Mouse (Mus musculus) cortical plate, adult 2 months (tissue): ENCODE data around the gene Ccdc127. TPM values are rescaled to one million over a fixed set of nuclear protein-coding genes. Genes with fewer than 3 reads are reported as not detected.
A peak's percentile ranks its signal among the peaks of the same experiment; 100 is the strongest.

Source experiments
- H3K27ac ChIP-seq: fragments of 200-500 bp; 2 replicates; pipeline ENCODE4 v1.5.1; 2012; ENCODE audit warnings: low read length, control low read depth, inconsistent platforms; ENCODE audit not compliant: insufficient read depth
- H3K4me1 ChIP-seq: fragments of 200-500 bp; 2 replicates; pipeline ENCODE4 v1.6.1; 2011; ENCODE audit warnings: low read length; ENCODE audit not compliant: control insufficient read depth, insufficient read depth
- H3K4me3 ChIP-seq: fragments of 200-500 bp; 2 replicates; pipeline ENCODE4 v1.5.1; 2011; ENCODE audit warnings: mild to moderate bottlenecking, low read length, control low read depth; ENCODE audit not compliant: insufficient read depth
- CTCF ChIP-seq: fragments of 200-500 bp; IDR thresholded peaks from 2 replicates; pipeline ENCODE4 v1.5.1; 2011; ENCODE audit warnings: mild to moderate bottlenecking, control low read depth, low read length; ENCODE audit not compliant: insufficient read depth; ENCODE audit errors: extremely low read depth
- POLR2A ChIP-seq: fragments of 200-500 bp; IDR thresholded peaks from 2 replicates; pipeline ENCODE4 v1.6.1; 2011; ENCODE audit warnings: mild to moderate bottlenecking, low read length, control low read depth; ENCODE audit not compliant: insufficient read depth; ENCODE audit errors: extremely low read depth
- polyA plus RNA-seq: library from polyadenylated mRNA; depleted of rRNA; stranded (reverse); fragments of >200 nt; gene quantifications from 2 replicates; pipeline ENCODE4 v1.2.3, GENCODE M21; 2012

Ccdc127 gene
- polyA plus RNA-seq, 1 experiment, result 34.5 TPM

GRCm38 (mm10) chr13:74317170-74317849 lies 32.8 kb upstream of the Ccdc127 start, which contains the start of gene Pdcd6:
Pdcd6 (minus strand) TSS chr13:74317580.
- TF ChIP-seq POLR2A, result peak; percentile 91
- no peak for TF ChIP-seq CTCF
- H3K4me3 ChIP-seq, result peak within 1 kb of the TSS; percentile 82
- 0 out of 2 replicates have a peak within 1 kb of the TSS, but pooled peaks have one; percentile 5 for H3K27ac ChIP-seq
- no peaks in the 10 kb centered on the region for H3K4me1 ChIP-seq

GRCm38 (mm10) chr13:74329321-74329720 lies 20.8 kb upstream of the Ccdc127 start:
- H3K4me1 ChIP-seq, result no peaks in the 10 kb centered on the region
- TF ChIP-seq CTCF (no peak), POLR2A (no peak)

GRCm38 (mm10) chr13:74341036-74341435 lies 9.1 kb upstream of the Ccdc127 start:
- no peak overlapping the region for H3K27ac ChIP-seq
- H3K4me1 ChIP-seq, result no peaks in the 10 kb centered on the region
- no peak for TF ChIP-seq POLR2A
- TF ChIP-seq CTCF, result peak; percentile 39; the same call in 1 of the 2 replicates
- no peak overlapping the region for H3K4me3 ChIP-seq

More at GRCm38 (mm10) chr13:74329321-74329720, 20.8 kb upstream of the Ccdc127 start:
- H3K4me3 ChIP-seq, result no peak overlapping the region
- no peak overlapping the region for H3K27ac ChIP-seq

- Histone ChIP-seq H3K4me1 (peaks cover 1% of the 10 kb centered on the region; the same call in 1 of the 2 replicates), H3K4me3 (peak overlapping the region; percentile 77), H3K27ac (no peak overlapping the region)
- TF ChIP-seq POLR2A (no peak), CTCF (no peak)
Observed at GRCm38 (mm10) chr13:74350435-74350906, 362 bp downstream of the Ccdc127 start.

GRCm38 (mm10) chr13:74356491-74356890 lies 6.4 kb downstream of the Ccdc127 start:
- TF ChIP-seq POLR2A (no peak), CTCF (no peak)
- Histone ChIP-seq H3K27ac (no peak overlapping the region), H3K4me3 (no peak overlapping the region), H3K4me1 (0 out of 2 replicates have a peak, but pooled peaks cover 1% of the 10 kb centered on the region)

GRCm38 (mm10) chr13:74362218-74362617 lies 12.1 kb downstream of the Ccdc127 start:
- H3K4me1 ChIP-seq, result no peaks in the 10 kb centered on the region
- H3K27ac ChIP-seq, result no peak overlapping the region
- H3K4me3 ChIP-seq, result no peak overlapping the region
- no peak for TF ChIP-seq CTCF
- no peak for TF ChIP-seq POLR2A

- Histone ChIP-seq H3K27ac (no peak overlapping the region), H3K4me1 (no peaks in the 10 kb centered on the region), H3K4me3 (no peak overlapping the region)
- TF ChIP-seq CTCF, result no peak
- TF ChIP-seq POLR2A, result no peak
Observed at GRCm38 (mm10) chr13:74363176-74363858, 13.2 kb downstream of the Ccdc127 start.

GRCm38 (mm10) chr13:74363859-74364235 lies 13.7 kb downstream of the Ccdc127 start, which contains the start of gene Lrrc14b:
Lrrc14b (minus strand) TSS chr13:74364005.
- no peak within 1 kb of the TSS for H3K27ac ChIP-seq
- H3K4me1 ChIP-seq, result no peaks in the 10 kb centered on the region
- no peak within 1 kb of the TSS for H3K4me3 ChIP-seq
- TF ChIP-seq POLR2A (no peak), CTCF (no peak)

GRCm38 (mm10) chr13:74381533-74382276 lies 31.6 kb downstream of the Ccdc127 start:
- no peak overlapping the region for H3K4me3 ChIP-seq
- no peaks in the 10 kb centered on the region for H3K4me1 ChIP-seq
- TF ChIP-seq POLR2A (no peak), CTCF (no peak)
- no peak overlapping the region for H3K27ac ChIP-seq
